Mouse (Mus musculus) adrenal gland, postnatal 10 days (tissue): ENCODE measurements around the gene Arl5a. TPM values are rescaled to one million over a fixed set of nuclear protein-coding genes. Genes with fewer than 3 reads are reported as not detected.

Experiments
- DNase-seq: peaks from one replicate; pipeline ENCODE4 v3.0.0; 2021; ENCODE audit warnings: mixed read lengths
- total RNA-seq, 2 experiments: library from RNA; stranded (reverse); gene quantifications; 2 replicates each; pipeline ENCODE4 v1.2.3; 2021

The Arl5a gene
- total RNA-seq, 2 experiments from 2014 or later: 44.6 to 46.8 TPM

DNA sequence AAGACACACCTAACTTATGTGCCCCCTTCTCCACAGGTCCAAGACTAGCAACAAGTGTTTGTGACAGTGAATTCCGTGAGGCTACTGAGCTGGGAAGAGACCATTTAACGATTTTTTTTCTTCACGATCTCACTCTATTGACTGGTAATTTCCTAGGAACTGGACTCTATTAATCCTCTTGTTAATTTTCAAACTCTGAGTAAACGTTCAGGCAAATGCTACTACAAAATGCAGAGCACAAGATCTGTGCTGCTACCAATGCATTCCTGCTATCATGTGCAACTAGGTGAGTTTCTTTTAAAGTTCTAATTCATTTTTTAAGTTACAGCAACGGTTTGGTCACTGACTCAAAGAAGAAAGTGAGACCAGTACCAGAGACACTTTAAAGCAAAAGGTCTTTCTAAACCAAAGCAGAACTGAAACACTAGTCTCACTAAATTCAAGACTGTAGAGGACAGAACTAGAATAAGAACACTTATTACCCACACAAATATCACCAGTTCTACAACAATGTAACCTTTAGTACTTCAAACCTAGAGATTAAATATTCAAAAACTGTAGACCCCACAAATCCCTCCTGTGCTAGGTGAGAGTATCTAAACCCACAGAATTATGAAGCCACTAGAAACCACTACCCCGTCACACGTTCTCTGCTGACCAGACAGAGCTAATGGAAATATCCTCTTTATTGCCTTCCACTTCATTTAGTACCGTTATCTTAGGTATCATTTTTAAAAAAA, 1.7 kb downstream of the Arl5a start:
- no peak for DNase-seq

DNA sequence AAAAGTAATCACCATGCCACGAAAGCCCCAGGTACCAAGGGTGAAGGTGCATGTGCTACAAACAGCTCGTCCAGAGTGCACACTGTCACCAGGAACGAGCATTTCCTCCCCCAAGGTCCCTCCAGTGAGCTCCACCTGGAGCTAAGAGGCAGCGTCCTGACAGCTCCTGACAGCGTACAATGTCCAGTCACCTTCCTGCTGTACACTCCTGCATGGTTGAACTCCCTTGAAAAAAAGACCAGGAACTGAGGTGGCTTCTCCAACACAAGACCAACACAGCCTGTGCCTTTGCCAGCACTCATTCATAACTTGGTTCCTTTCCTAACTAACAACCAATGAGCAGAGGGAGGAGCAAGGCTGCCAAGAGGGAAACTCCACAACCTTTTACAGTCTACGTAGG, 3.5 kb downstream of the Arl5a start:
- DNase-seq: no peak

DNA sequence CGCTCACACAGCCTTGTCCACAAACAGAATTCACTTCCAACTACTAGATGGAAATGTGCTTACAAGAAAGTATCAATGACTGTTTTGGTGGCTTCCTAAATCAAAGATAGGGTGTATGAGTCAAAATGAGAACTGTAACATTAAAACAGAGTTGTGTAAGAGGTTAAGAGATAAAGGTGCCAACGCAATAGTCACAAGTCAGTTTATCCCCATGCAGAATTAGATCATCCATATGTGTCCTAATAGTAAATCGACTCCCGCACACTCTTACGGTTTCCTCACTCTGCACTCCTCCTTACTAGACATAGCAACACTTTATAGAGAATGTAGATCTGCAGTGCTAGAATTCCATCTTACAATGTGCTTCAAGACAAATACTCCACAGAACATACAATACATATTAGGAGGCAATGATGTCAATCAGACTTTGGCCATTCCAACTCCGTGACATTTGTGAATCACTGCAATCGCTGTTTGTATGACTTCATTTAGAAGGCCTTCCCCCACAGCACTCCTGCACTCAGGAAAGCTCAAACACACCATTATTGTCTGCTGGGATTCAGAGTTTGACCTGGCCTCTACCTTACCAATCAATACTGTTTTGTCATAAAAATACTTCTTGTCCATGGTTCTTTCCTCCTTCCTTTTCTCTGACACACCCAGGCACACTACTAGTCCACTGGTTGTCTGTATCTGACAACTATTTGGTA, 4.5 kb downstream of the Arl5a start:
- DNase-seq: no peak

DNA sequence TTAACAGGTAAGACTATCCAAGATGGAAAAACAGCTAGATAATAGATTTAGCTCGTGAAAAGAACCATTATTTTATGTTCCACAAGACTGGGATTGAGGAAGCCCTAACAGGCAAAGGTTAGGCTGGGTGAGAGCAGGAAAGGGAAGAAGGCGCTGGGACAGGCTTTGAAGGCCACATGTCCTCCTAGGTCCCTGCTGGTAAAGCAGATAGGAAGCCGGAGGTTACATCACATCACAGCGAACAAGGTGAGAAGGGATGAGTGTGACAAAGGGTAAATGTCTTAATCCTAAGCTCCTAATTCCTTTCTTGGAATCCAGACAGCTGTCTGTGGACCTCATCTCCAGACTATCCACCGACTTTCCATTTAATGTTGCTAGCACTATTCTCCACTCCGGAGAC, 5.4 kb downstream of the Arl5a start:
- DNase-seq: no peak

DNA sequence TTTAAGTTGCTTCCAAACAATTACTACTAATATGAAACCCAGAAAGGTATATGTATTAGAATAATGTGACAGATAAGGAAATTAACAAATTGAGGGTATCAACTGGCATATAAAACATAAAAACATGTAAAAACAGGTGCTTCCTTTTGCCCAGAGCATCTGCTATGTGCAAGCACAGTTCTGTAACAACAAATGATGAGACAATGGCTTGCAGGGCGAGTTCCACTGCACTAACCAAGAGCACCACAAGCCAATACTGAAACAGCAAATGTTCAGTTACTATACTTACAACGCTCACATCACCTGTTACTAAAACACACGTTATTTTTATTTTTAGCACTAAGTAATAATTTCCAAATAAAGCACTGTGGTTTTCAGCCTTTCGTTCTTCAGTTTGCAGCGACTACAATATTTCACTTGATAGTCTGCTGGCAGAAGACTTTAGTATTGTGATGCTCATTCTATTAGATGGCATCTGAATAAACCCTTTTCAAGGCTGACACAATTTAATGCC, 12.1 kb downstream of the Arl5a start:
- DNase-seq: no peak

DNA sequence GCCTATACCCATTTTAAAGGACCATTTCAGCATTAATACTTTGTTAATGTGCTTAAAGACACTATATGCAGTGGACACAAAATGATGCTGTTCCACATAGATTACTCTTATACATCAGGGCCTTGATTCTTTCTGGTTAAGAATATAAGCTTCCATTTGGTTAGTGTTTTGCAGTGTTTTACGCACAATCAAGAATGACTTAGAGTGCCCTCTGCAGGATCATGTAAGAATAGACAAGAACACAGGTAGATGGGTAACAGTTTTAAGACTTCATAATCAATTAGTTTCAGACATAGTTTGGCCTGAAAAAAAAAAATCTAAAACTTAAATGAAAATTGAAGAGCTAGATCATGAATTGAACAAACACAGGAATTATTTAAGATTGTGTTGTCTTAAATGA, 18.2 kb downstream of the Arl5a start:
- no peak for DNase-seq

DNA sequence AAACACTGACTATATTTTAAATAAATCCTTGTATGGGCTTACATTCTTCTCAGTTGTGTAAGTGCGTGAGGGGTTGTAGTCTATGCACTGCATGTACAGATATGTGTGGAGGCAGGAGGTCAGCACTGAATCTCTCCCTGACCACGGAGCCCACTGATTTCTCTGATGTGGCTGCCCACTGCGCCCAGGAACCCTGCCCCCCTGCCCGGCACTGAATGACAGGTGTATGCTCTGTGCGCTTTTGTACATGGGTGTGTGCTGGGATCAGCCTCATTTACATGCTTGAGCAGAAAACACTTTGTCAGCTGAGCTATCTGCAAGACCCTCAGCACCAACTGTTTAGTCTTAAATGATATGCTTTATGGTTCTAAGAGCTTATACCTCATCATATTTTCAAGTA, 19.5 kb downstream of the Arl5a start:
- DNase-seq: no peak

DNA sequence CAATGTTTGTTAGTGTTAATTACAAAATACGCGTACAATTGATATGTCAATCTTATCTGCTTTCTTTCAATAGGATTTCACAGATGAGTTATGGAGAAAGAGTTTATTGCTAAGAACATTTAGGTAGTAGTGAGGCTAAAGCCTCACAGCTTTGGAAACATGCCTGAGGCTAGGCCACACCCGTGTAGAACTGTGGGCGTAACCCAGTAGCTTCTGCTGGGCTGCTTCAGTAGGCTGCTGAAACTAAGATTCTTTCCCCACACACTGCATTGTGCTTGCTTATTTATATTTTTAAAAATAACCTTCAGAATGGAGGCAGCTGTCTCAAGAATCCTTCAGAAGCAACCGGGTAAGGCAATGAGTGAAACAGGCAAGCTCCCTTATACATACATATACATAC, 30.2 kb downstream of the Arl5a start:
- DNase-seq: no peak

DNA sequence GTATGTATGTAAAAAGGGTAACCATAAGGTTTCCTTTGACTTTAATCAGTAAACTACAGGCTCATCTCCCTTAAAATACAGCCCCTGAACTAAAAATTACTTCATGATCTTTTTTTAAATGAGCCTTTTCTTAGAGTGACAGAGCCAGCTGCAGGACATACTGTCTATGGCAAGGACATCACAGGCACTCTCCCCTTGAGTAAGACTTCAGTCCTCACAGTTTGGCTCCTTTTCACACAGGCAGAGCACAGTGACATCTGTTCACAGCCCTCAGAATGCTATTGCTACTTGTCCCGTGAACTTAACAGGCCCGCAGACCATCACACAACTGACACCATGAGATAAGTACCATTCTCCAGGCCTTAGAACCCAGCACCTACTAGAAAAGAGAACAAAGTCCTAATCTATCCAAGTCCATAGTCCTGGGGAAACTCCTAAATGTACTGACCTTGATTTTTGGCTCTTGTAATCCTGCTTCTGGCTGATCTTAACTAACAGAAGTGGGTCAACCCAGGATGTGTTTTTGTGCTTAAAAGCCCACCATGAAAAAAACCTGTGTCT, 34.2 kb downstream of the Arl5a start:
- no peak for DNase-seq

DNA sequence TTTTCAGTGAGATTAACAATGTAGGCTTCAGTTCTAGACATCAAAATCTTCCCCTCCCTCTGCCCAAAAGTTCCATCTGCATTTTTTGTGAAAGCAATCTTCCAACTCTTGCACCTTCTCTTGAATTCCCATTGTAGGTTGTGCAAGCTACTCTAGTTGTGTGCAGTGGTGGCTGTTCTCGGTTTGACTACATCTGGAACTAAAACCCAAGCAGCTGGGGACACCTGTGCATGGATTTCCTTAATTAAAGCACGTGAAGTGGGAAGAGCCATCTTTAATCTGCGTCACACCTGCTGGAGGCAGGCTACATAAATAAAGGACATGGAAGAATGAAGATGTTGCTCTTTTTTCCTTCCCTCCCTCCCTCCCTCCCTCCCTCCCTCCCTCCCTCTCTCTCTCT, 34.7 kb downstream of the Arl5a start:
- no peak for DNase-seq

DNA sequence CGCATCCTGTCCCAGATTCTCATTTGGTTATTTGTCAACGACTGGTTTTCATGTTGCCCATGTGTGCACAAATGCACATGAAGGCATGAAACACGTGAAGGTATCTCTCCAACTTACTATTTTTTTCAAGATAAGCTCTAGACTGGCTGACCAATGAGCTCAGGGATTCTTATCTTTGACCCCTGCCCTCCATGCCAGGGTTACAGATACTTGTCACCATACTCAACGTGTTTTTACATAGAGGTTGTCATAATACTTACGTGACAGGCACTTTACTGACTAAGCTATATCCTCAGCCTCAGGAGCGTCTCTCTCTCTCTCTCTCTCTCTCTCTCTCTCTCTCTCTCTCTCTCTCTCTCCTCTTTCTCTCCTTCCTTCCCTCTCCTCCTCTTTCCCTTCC, 38.2 kb downstream of the Arl5a start:
- no peak for DNase-seq

DNA sequence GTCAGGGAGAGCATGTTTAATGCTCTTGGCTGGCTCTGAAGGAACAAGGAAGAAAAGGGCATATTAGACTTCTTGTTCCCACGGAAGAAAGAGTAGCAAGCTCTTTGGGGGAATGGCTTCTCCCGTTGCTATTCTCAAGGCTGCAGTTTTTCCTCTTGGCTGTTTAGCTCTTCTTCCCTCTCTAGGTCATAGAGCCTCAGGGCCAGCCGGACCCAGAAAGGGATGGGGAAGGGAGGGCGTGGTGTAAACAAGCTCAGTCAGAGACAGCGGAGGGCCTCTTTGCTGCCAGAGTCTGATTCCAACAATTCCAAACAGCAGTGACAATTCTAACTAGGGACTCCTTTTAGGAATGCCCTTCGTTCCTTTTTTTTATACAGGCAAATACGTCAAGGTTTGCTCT, 38.7 kb downstream of the Arl5a start:
- peak; percentile 30 for DNase-seq

DNA sequence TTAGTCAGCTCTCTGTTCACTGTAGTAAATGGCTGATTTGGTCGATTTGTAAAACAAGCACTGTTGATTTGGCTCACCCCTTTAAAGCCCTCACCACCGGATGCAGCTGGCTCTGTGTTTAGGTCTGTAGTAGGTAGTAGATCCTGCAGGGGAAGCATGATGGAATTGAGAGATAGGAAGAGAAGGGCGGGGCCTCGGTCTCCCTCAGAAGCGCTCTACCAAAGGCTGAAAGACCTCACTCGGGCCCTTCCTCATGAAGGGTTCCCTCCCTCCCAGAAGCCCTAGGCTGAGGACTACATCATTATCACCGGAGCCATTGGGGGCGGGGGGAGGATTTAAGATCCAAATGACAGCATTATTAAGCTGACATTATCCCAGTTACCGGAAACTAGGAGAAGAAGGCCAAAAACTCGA, 45.8 kb downstream of the Arl5a start:
- DNase-seq: no peak

DNA sequence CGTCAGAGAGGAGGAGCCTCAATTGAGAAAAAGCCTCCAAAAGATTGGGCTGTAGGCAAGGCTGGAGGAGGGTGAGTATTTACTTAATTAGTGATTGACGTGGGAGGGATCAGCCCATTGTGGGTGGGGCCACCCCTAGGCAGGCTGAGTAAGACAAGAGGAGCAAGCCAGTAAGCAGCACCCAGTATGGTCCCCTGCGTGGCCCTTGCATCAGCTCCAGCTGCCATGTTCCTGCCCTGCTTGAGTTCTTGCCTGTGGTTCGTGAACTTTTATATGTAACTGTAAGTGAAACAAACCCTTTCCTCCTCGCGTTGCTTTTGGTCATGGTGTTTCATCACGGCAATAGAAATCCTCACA, 46.3 kb downstream of the Arl5a start, which contains the start of gene Neb:
Gene Neb, minus strand, starts transcription at position 27 of the 357 bp plus-strand sequence.
- peak; percentile 14 for DNase-seq

DNA sequence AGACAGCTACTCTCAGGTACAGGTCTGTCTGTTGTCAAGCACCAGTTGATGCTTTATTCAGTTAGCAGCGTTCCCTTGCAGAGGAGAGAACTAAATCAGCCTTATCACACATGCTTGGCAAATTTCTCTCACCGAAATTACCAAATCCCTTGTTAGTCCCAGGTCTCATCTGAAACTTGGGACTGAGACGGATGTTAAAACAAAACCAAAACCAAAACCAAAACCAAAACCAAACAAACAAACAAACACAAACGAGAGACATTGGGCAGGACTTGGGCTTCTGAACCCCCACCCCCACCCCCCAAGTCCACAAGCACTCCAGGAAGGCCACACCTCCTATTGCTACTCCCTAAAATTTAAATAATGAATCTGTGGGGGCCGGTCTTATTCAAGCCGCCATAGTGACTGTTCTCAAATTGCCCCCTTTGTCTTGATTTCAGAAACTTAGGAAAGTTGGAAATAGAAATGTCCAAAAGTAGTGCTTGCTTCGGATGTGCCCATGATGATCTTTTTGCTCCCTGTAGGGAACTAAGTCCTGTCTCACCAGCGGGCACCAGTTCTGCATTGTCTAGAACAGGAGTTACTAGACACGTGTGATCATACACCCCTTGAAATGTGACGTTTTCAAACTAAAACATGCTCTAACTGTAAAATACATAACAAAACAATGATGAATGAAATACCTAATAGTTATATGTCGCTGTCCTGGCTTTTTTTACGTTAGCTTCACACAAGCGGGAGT, 46.8 kb downstream of the Arl5a start:
- no peak for DNase-seq

DNA sequence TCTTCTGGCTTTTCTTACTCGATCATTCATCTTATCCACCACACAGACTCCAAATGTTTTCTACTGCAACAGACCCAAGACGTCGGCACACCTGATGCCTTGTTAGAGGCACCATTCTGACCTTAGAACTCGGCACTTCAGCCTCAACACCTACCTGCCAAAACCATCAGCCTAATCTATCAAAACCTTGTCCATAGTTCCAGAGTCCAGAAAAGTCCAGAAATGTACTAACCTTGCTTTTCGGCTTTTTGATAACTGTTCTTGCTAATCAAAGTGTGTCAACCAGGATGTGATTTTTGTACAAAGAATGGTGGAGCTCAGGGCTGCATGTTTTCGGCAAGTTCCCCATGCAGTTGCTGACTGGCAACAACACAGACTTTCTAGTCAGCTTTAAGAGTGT, 50.0 kb downstream of the Arl5a start:
- DNase-seq: no peak

DNA sequence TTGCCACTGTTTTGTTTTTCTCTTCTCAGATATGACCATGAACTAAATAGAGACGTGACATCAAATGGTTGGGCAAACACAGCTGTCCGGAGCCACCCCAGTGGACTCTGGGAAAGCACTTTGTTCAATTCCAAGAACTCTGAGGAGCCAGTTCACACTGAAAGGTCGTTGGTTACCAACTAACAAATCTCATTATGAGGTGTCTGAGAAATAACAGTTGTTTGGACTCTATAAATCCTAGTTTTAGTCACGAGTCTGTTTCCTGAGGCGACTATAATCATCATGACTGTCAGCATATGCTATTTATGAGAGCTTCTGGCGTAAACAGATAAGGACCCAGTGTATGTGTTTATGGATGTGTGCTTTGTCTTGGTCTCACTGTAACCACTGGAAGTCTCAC, 52.2 kb downstream of the Arl5a start:
- peak; percentile 11 for DNase-seq

DNA sequence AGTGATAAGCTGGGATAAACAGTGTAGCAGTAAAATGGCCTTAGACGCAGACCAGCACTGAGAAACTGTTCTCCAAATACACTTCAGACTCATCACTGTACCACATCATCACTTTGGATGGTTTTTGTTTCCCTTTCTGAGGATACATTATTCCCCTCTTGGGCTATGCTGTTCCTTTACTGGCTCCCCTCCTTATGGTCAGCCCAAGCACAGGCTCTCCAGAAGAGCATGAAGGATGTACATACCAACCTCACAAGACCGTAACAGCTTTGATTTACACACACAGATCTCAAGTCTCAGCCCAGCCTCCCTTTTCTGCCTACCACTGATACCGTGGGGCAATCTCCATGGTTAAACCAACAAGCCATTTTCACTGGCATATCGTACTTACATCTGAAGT, 52.6 kb downstream of the Arl5a start:
- no peak for DNase-seq

DNA sequence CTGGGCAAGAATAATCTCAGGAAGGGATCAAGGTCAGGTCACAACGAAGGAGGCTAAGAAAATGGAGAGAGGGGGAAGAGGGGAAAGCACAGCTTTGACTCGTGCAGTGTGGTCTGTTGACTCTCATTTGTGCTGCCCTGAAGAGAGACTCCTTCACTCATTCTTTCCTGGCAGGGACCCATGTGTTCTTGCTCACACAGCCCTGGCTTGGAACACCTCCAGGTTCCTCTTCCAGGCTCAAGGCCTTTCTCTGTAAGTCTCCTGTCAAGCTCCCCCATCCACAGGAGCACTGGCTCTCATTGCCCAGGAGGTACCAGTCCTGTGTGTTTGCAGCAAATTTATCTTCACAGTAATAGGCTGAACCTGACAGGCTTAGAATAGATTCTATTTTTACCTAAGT, 53.6 kb downstream of the Arl5a start:
- peak; percentile 87 for DNase-seq

DNA sequence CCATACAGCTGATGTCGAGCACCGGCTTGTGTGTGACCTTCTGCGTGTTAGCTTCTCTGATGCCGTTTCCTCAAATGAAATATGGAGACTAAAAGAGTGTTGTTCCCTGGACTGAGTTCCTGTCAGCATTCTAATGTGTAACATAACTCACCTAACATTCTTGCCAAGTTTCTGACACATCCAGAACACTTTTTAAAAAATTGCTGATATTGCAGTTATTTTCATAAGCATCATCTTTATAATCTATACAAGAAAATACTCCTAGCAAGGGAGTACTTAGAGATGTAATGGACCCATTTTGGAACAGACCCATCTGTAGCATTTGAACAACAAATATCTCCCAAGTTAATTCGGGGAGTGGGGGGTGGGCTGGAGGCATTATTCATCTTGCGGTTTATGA, 55.1 kb downstream of the Arl5a start:
- no peak for DNase-seq

DNA sequence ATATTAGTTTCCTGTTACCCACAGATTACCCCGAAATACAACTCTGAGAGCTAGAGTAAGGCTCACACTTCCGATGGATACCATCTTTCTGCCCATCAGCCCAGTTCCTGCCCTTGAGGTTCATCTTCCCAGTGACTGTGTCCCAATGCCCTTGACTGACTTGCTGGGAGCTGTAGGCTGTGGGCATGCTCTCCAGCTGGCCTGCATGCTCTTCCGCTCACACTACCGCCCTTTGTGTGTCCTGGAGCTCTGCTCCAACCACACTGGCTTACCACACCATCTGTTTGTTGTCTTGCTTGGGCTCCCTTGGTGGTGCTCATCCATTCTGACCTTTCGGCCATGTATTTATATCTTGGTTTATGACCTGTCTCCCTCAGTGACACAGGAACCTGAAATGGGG, 57.0 kb downstream of the Arl5a start:
- no peak for DNase-seq

DNA sequence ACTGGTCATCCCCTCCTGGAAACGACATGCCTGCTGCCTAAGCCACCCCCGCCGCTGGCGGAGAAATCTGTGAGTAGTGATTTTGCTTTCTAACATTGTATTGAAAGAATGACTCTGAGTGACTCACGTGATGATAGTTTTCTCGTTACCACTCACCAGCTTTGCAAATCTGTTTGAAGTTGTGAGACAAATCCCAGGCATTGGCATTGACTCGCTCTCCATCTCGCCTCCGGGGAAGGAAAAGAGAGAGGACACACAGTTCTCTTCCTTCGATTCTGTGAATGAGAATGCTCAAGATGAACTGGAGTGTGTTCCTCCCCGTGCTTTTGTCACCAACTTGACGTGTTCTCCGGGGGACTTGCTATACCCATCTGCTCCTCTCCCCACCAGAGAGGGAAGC, 57.5 kb downstream of the Arl5a start:
- no peak for DNase-seq

DNA sequence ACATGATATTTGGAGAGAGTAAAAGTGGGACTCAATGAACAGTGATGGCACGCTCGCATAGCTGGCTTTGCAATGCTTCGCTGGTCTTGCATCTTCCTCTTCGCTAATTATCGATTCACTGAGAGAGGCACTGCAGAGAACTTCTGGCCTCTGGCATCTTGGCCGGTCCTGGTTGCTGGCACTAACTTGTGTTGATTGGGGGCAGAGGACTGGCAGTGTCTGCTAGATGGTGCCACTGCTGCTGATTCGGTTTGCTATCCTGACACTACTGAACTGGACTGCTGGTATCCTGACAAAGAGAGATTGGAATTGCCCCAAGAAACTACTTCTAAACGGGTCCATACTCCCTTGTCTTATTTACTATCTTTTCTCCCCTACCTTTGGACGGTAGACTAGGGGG, 63.6 kb downstream of the Arl5a start:
- no peak for DNase-seq
